Mouse (Mus musculus): ENCODE measurements around the gene Lrrc46. TPM values are rescaled to one million over a fixed set of nuclear protein-coding genes. Genes with fewer than 3 reads are reported as not detected.

The Lrrc46 gene
- total RNA-seq, 2 experiments from 2014 or later: 0.74 to 1.0 TPM

- DNase-seq (ENCODE audit: extremely low spot score in 1 of 2, low spot score in 1 of 2): peak; percentile 65 to 67
These were observed 9.2 kb upstream of the Lrrc46 start, which contains the start of gene Osbpl7 for GRCm38 (mm10) chr11:97050216-97050943. Gene Osbpl7 (plus strand): TSS chr11:97050628.

- no peak for DNase-seq (ENCODE audit: extremely low spot score in 1 of 2, low spot score in 1 of 2)
These were observed 8.4 kb upstream of the Lrrc46 start for GRCm38 (mm10) chr11:97049492-97050085.

- DNase-seq (ENCODE audit: extremely low spot score in 1 of 2, low spot score in 1 of 2): no peak
These were observed 7.0 kb upstream of the Lrrc46 start for GRCm38 (mm10) chr11:97048090-97048650.

- no peak for DNase-seq (ENCODE audit: extremely low spot score in 1 of 2, low spot score in 1 of 2)
These were observed 4.7 kb upstream of the Lrrc46 start for GRCm38 (mm10) chr11:97045861-97046260.

- no peak for DNase-seq (ENCODE audit: extremely low spot score in 1 of 2, low spot score in 1 of 2)
These were observed 3.7 kb upstream of the Lrrc46 start for GRCm38 (mm10) chr11:97044902-97045301.

GRCm38 (mm10) chr11:97040301-97041021 is 746 bp downstream of the Lrrc46 start:
- DNase-seq (ENCODE audit: extremely low spot score in 1 of 2, low spot score in 1 of 2): no peak

GRCm38 (mm10) chr11:97038881-97039280 is 2.3 kb downstream of the Lrrc46 start:
- no peak for DNase-seq (ENCODE audit: extremely low spot score in 1 of 2, low spot score in 1 of 2)

GRCm38 (mm10) chr11:97036141-97036540 is 5.1 kb downstream of the Lrrc46 start:
- DNase-seq (ENCODE audit: extremely low spot score in 1 of 2, low spot score in 1 of 2): no peak

- no peak for DNase-seq (ENCODE audit: extremely low spot score in 1 of 2, low spot score in 1 of 2)
These were observed 7.4 kb downstream of the Lrrc46 start for GRCm38 (mm10) chr11:97033781-97034180.

- no peak for DNase-seq (ENCODE audit: extremely low spot score in 1 of 2, low spot score in 1 of 2)
These were observed 8.7 kb downstream of the Lrrc46 start for GRCm38 (mm10) chr11:97032499-97032898.

- DNase-seq (ENCODE audit: extremely low spot score in 1 of 2, low spot score in 1 of 2): no peak
These were observed 9.2 kb downstream of the Lrrc46 start for GRCm38 (mm10) chr11:97031977-97032376.

GRCm38 (mm10) chr11:97030426-97030825 is 10.8 kb downstream of the Lrrc46 start:
- no peak for DNase-seq (ENCODE audit: extremely low spot score in 1 of 2, low spot score in 1 of 2)

- peak; percentile 80 to 85 for DNase-seq (ENCODE audit: extremely low spot score in 1 of 2, low spot score in 1 of 2)
These were observed 11.4 kb downstream of the Lrrc46 start, which contains the start of gene Scrn2 for GRCm38 (mm10) chr11:97029686-97030417. Gene Scrn2 (plus strand): TSS chr11:97029938.

- peak; percentile 62 to 88 for DNase-seq (ENCODE audit: extremely low spot score in 1 of 2, low spot score in 1 of 2)
These were observed 15.4 kb downstream of the Lrrc46 start for GRCm38 (mm10) chr11:97025721-97026344.

GRCm38 (mm10) chr11:97024977-97025376 is 16.2 kb downstream of the Lrrc46 start:
- DNase-seq (ENCODE audit: extremely low spot score in 1 of 2, low spot score in 1 of 2): no peak

GRCm38 (mm10) chr11:97021873-97022484 is 19.2 kb downstream of the Lrrc46 start:
- peak; percentile 32 to 74 for DNase-seq (ENCODE audit: extremely low spot score in 1 of 2, low spot score in 1 of 2)

- no peak for DNase-seq (ENCODE audit: extremely low spot score in 1 of 2, low spot score in 1 of 2)
These were observed 20.0 kb downstream of the Lrrc46 start for GRCm38 (mm10) chr11:97021121-97021765.

GRCm38 (mm10) chr11:97019345-97019708 is 21.9 kb downstream of the Lrrc46 start:
- no peak for DNase-seq (ENCODE audit: extremely low spot score in 1 of 2, low spot score in 1 of 2)

Data from layer of hippocampus, postnatal 25 days (tissue).